Mouse (Mus musculus): Measurements from ENCODE around the gene Ccdc154.

DNA sequence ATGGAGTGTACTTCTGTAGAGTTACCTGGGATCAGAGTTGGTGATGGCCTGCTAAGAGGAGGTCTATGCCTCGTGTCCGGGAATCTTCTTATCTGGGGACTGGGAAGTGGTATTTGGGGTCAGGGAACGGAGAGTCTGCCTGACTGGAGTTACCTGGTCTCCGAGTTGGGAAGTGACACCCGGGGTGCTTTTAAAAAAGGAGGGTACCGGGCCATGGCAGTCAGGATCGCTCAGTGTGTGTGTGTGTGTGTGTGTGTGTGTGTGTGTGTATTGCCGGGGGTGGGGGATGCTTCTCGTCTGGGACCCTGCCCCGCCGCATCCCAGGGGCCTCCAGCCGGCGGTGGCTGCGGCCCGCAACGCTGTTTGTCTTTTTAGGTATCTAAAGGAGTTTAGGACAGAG, 26.8 kb downstream of the Ccdc154 start:
- TF ChIP-seq GATA1 (IDR thresholded peaks at IDR 0.05; ENCODE audit: low read length), result no peak
- TF ChIP-seq TAL1 (IDR thresholded peaks at IDR 0.05; ENCODE audit: low read length), result no peak
